Mouse (Mus musculus) left cerebral cortex, postnatal 25 days (tissue): ENCODE measurements at regions not wholly inside any gene's neighbourhood (a gene's known extent, or its start where the extent isn't known, plus 50 kb on each side); places are given as distances from the start of the nearest gene placed in this dataset.

Experiments used
- DNase-seq, 2 experiments: peaks; one replicate each; pipeline ENCODE4 v3.0.0; 2022; ENCODE audit warnings: low spot score in 2 of 2, mixed read lengths in 1 of 2
- intact Hi-C: fragments of 180-260 bp; cut with DNase I; formaldehyde crosslinking; loops from one replicate; pipeline ENCODE4 v1.15.1; 2025

- DNase-seq = peak; percentile 29 to 58
These were observed 3423.1 kb upstream of the Lrrc6 start for GRCm38 (mm10) chr15:69923833-69924232.

DNA sequence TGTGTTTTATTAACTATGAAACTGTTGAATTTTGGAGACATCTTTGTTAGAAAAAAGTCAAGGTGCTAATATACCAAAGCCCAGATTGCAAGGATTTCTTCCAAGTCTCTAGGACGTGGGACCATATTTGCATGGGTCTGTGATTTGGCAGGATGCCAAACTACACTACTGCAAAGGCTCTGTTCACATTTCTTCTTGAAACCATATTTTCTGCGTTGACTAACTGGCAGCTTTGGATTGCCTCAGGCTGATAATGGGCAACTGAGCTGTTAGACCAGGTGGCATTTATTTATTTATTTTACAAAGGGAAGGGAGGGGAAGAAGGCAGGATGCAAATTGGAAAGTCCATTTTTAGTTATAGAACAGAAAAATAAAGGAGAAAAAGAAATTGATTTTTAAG is 3422.6 kb upstream of the Lrrc6 start:
- intact Hi-C loops = loop anchor here (10.0 kb wide), 2 partner anchors 988 to 1498 kb away; no protein-coding TSS in a partner anchor
- DNase-seq = peak; percentile 16 to 47

More at GRCm38 (mm10) chr15:69923833-69924232, 3423.1 kb upstream of the Lrrc6 start:
- intact Hi-C loops = loop anchor here (10.0 kb wide), 2 partner anchors 989 to 1499 kb away; no protein-coding TSS in a partner anchor

- intact Hi-C loops = loop anchor here (10.0 kb wide), 2 partner anchors 987 to 1497 kb away; no protein-coding TSS in a partner anchor
- DNase-seq = peak; percentile 8
These were observed 3421.5 kb upstream of the Lrrc6 start for GRCm38 (mm10) chr15:69922176-69922575.

DNA sequence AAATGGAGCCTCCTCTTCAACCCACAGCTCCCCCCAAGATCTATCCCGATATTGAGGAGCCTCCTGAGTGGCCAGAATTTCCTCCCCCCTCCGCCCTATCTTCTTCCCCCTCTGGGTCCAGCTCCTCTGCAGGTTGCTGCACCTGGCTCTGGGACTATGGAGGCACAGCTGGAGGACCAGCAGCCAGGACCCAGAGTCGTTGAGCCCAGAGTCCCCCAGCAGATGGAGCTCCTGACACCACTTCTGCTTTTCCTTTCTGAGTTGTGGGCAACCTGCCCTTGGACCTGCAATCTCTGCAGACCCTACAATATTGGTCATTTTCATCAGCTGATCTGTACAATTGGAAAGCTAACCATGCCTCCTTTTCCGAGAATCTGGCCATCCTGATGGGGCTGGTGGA is 3385.1 kb upstream of the Lrrc6 start:
- DNase-seq = no peak
- intact Hi-C loops = no loop called here

GRCm38 (mm10) chr15:69878511-69878910 is 3377.8 kb upstream of the Lrrc6 start:
- intact Hi-C loops = no loop called here
- no peak for DNase-seq

- intact Hi-C loops = no loop called here
- DNase-seq = no peak
These were observed 3352.8 kb upstream of the Lrrc6 start for GRCm38 (mm10) chr15:69853521-69853920.

DNA sequence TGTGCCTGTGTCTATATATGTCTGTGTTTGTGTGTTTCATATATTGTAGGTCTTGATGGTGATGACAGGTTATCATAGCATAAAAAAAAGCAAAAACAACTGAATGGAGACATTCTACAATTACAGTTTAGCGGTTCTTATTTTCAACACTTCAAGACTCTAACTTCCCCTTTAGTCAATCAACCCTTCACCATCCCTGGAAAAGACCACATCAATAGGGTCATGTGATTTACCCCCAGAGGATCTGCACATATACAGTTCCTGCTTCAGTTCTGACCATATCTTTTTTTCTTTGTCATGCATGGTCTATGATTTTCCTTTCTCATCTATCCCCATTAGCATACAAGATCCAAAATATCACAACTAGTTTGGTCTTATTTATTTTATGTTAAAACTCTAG is 3348.9 kb upstream of the Lrrc6 start:
- no peak for DNase-seq
- intact Hi-C loops = no loop called here
